Mouse (Mus musculus) CH12.LX (cell line): ENCODE measurements around the gene Mfsd6l. TPM values are rescaled to one million over a fixed set of nuclear protein-coding genes. Genes with fewer than 3 reads are reported as not detected.
A peak's percentile ranks its signal among the peaks of the same experiment; 100 is the strongest.

ENCODE experiments used
- DNase-seq: peaks from one replicate; pipeline ENCODE4 v3.0.0-alpha.2; 2013; ENCODE audit errors: extremely low read depth
- H3K27ac ChIP-seq: 2 replicates; pipeline ENCODE4 v1.5.1; 2012; ENCODE audit warnings: low read depth, mild to moderate bottlenecking, control low read depth, moderate library complexity; ENCODE audit not compliant: insufficient read depth
- H3K27me3 ChIP-seq: replicated peaks from 2 replicates; pipeline ENCODE3; 2012; ENCODE audit warnings: inconsistent platforms
- H3K36me3 ChIP-seq, 2 experiments: replicated peaks in 1 of 2; 2 replicates each; pipeline versions ENCODE3 to v1.6.1; 2012; ENCODE audit warnings: inconsistent platforms in 1 of 2, low read length in 1 of 2, mild to moderate bottlenecking in 1 of 2, mixed read lengths in 1 of 2, moderate library complexity in 1 of 2; ENCODE audit not compliant: control insufficient read depth in 1 of 2, insufficient read depth in 1 of 2
- H3K4me1 ChIP-seq, 2 experiments: 2 replicates each; pipeline ENCODE4 v1.6.1; 2012; ENCODE audit warnings: inconsistent platforms in 1 of 2, moderate library complexity in 1 of 2; ENCODE audit not compliant: insufficient read depth in 2 of 2, control insufficient read depth in 1 of 2
- H3K4me2 ChIP-seq: 2 replicates; pipeline ENCODE4 v1.6.1; 2012; ENCODE audit warnings: low read depth, mild to moderate bottlenecking, control low read depth; ENCODE audit not compliant: poor library complexity, insufficient read depth, severe bottlenecking
- H3K4me3 ChIP-seq, 3 experiments: fragments of 150-350 bp in 1 of 3; sonication (generic) in 1 of 3; replicated peaks in 1 of 3; 2 replicates each; pipeline versions ENCODE3 to v1.5.1; 2011 to 2012; ENCODE audit warnings: low read depth in 2 of 3, low read length in 2 of 3, mild to moderate bottlenecking in 2 of 3, moderate library complexity in 2 of 3, control low read depth in 1 of 3, improper control_type of control experiment in 1 of 3, inconsistent platforms in 1 of 3, mixed read lengths in 1 of 3; ENCODE audit not compliant: poor library complexity in 1 of 3
- H3K79me2 ChIP-seq: replicated peaks from 2 replicates; pipeline ENCODE4 v1.6.1; 2012; ENCODE audit warnings: mild to moderate bottlenecking, moderate library complexity; ENCODE audit not compliant: control insufficient read depth, poor library complexity, insufficient read depth, severe bottlenecking; ENCODE audit errors: extremely low read depth
- H3K9ac ChIP-seq: 2 replicates; pipeline ENCODE4 v1.6.1; 2012; ENCODE audit warnings: low read depth, mild to moderate bottlenecking, control low read depth, moderate library complexity; ENCODE audit not compliant: insufficient read depth
- H3K9me3 ChIP-seq: replicated peaks from 2 replicates; pipeline ENCODE3; 2012; ENCODE audit warnings: low read length, inconsistent platforms, mixed read lengths
- CHD1 ChIP-seq: IDR thresholded peaks from 2 replicates; pipeline ENCODE4 v1.6.1; 2012; ENCODE audit warnings: low read depth, low read length, improper control_type of control experiment, inconsistent platforms
- CHD2 ChIP-seq: IDR thresholded peaks from 2 replicates; pipeline ENCODE4 v1.6.1; 2011; ENCODE audit warnings: low read length, improper control_type of control experiment
- CTCF ChIP-seq, 2 experiments: IDR thresholded peaks in 1 of 2; conservative IDR thresholded peaks in 1 of 2; 2 replicates each; pipeline ENCODE4 v1.5.1; 2011 to 2012; ENCODE audit warnings: low read depth in 2 of 2, low read length in 2 of 2, improper control_type of control experiment in 1 of 2, inconsistent platforms in 1 of 2, mild to moderate bottlenecking in 1 of 2, moderate library complexity in 1 of 2
- ELF1 ChIP-seq: IDR thresholded peaks from 2 replicates; pipeline ENCODE4 v1.6.1; 2014; ENCODE audit warnings: low read depth, mild to moderate bottlenecking, inconsistent platforms, low read length, improper control_type of control experiment
- IRF4 ChIP-seq: IDR thresholded peaks from 2 replicates; pipeline ENCODE4 v1.6.1; 2014; ENCODE audit warnings: low read depth, mild to moderate bottlenecking, inconsistent platforms, low read length, improper control_type of control experiment
- JUND ChIP-seq: conservative IDR thresholded peaks from 2 replicates; pipeline ENCODE4 v1.6.1; 2011; ENCODE audit warnings: low read depth, low read length, improper control_type of control experiment
- MAZ ChIP-seq: IDR thresholded peaks from 2 replicates; pipeline ENCODE4 v1.6.1; 2012; ENCODE audit warnings: low read depth, mild to moderate bottlenecking, inconsistent platforms, low read length, improper control_type of control experiment, moderate library complexity
- MEF2A ChIP-seq: IDR thresholded peaks from 2 replicates; pipeline ENCODE4 v1.6.1; 2014; ENCODE audit warnings: low read depth, mild to moderate bottlenecking, inconsistent platforms, low read length, improper control_type of control experiment, borderline replicate concordance
- MXI1 ChIP-seq: IDR thresholded peaks from 2 replicates; pipeline ENCODE4 v1.6.1; 2011; ENCODE audit warnings: mild to moderate bottlenecking, low read depth, low read length, improper control_type of control experiment
- MYC ChIP-seq: IDR thresholded peaks from 2 replicates; pipeline ENCODE4 v1.6.1; 2011; ENCODE audit warnings: low read depth, mild to moderate bottlenecking, improper control_type of control experiment, low read length
- NELFE ChIP-seq: IDR thresholded peaks from 2 replicates; pipeline ENCODE4 v1.6.1; 2011; ENCODE audit warnings: low read depth, low read length, improper control_type of control experiment
- NRF1 ChIP-seq: IDR thresholded peaks from 2 replicates; pipeline ENCODE4 v1.6.1; 2014; ENCODE audit warnings: low read depth, mild to moderate bottlenecking, inconsistent platforms, low read length, improper control_type of control experiment, moderate library complexity
- POLR2A ChIP-seq: IDR thresholded peaks from 2 replicates; pipeline ENCODE4 v1.6.1; 2011; ENCODE audit warnings: low read depth, mild to moderate bottlenecking, improper control_type of control experiment, low read length
- POLR2AphosphoS2 ChIP-seq: IDR thresholded peaks from 2 replicates; pipeline ENCODE4 v1.6.1; 2011; ENCODE audit warnings: low read depth, low read length, improper control_type of control experiment
- RAD21 ChIP-seq: IDR thresholded peaks from 2 replicates; pipeline ENCODE4 v1.6.1; 2011; ENCODE audit warnings: low read depth, mild to moderate bottlenecking, low read length, improper control_type of control experiment, moderate library complexity
- SIN3A ChIP-seq: IDR thresholded peaks from 2 replicates; pipeline ENCODE4 v1.6.1; 2012; ENCODE audit warnings: low read length, improper control_type of control experiment, inconsistent platforms
- SMC3 ChIP-seq: IDR thresholded peaks from 2 replicates; pipeline ENCODE4 v1.6.1; 2011; ENCODE audit warnings: low read depth, low read length, improper control_type of control experiment
- ZC3H11A ChIP-seq: IDR thresholded peaks from 2 replicates; pipeline ENCODE4 v1.6.1; 2012; ENCODE audit warnings: low read depth, mild to moderate bottlenecking, inconsistent platforms, low read length, improper control_type of control experiment
- ZMIZ1 ChIP-seq: IDR thresholded peaks from 2 replicates; pipeline ENCODE4 v1.6.1; 2012; ENCODE audit warnings: low read depth, mild to moderate bottlenecking, inconsistent platforms, low read length, improper control_type of control experiment
- ZNF384 ChIP-seq: IDR thresholded peaks from 2 replicates; pipeline ENCODE4 v1.6.1; 2012; ENCODE audit warnings: low read depth, low read length, improper control_type of control experiment, inconsistent platforms
- dilution Hi-C: fragments of 300-500 bp; cut with MboI; formaldehyde crosslinking; loops from 2 replicates; pipeline ENCODE4 v1.14.3; 2020; ENCODE audit warnings: low sequenced_read_pairs; ENCODE audit not compliant: extremely low pct_unique_long_range_greater_than_20kb, extremely low pct_ligation_motif_present
- in situ Hi-C: fragments of 300-500 bp; cut with MboI; formaldehyde crosslinking; loops from 3 replicates; pipeline ENCODE4 v1.14.3; 2019; ENCODE audit warnings: low sequenced_read_pairs, low pct_ligation_motif_present, low pct_unique_long_range_greater_than_20kb, mixed read lengths
- polyA plus RNA-seq: library from polyadenylated mRNA; unstranded; fragments of >175 nt; gene quantifications from 2 replicates; pipeline ENCODE4 v1.2.1, GENCODE M21; 2012; ENCODE audit warnings: low read depth; ENCODE audit not compliant: insufficient read length
- total RNA-seq, 2 experiments: library from RNA; depleted of rRNA; stranded (reverse); fragments of 300-350 nt in 1 of 2; fragments of >200 nt in 1 of 2; gene quantifications; 2 replicates each; pipeline ENCODE4 v1.2.3; 2012 to 2014

Mfsd6l gene
- total and polyA plus RNA-seq, 3 experiments, result 4.0 to 6.4 (median 4.2) TPM

DNA sequence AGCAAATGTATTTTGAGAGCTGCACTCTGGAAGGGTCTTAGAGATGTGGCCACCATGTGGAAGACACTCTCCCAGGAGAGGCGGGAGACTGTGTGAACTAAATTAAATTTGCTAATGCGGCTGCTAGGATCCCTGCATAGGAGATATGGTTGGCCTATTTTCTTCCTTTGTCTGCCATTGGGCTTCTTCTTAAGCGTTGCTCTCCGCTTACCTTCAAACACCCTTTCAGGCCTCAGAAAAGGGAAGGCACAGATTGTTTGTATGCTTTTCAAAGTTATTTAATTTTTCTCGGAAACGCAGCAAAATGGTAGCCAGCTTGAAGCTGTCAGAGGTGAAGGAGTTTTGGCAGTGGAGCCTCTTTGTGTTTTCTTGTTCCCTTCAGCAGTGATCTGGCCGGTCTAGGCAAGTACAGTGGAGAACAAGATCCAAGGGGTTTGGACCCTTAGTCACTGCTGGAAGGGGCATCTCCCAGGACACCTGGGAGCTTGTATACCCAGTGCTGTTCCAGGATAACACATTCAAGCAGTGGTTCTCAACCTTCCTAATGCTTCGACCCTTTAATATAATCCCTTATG lies 28.0 kb downstream of the Mfsd6l start:
- Histone ChIP-seq H3K4me2 (no peak overlapping the region), H3K36me3 (no peaks in the 10 kb centered on the region), H3K79me2 (no peaks in the 10 kb centered on the region), H3K4me1 (no peaks in the 10 kb centered on the region), H3K9me3 (no peaks in the 10 kb centered on the region), H3K27ac (no peak overlapping the region), H3K4me3 (no peak overlapping the region), H3K27me3 (peaks cover 10% of the 10 kb centered on the region), H3K9ac (no peak overlapping the region)
- in situ Hi-C loops, result loop anchor here (10.0 kb wide), 1 partner anchor 221 kb away; no protein-coding TSS in a partner anchor
- no peak for DNase-seq
- TF ChIP-seq POLR2A (no peak), NELFE (no peak), SMC3 (no peak), MEF2A (no peak), NRF1 (no peak), JUND (no peak), CHD1 (no peak), CHD2 (no peak), POLR2AphosphoS2 (no peak), MYC (no peak)
- dilution Hi-C loops, result no loop called here

- in situ Hi-C loops, result loop anchor here (5.0 to 10.0 kb wide), 2 partner anchors 121 to 219 kb away; no protein-coding TSS in a partner anchor
- Histone ChIP-seq H3K4me3 (no peak overlapping the region), H3K9ac (no peak overlapping the region), H3K4me1 (no peaks in the 10 kb centered on the region), H3K79me2 (no peaks in the 10 kb centered on the region), H3K27ac (no peak overlapping the region), H3K9me3 (no peaks in the 10 kb centered on the region), H3K36me3 (no peaks in the 10 kb centered on the region), H3K27me3 (peaks cover 18% of the 10 kb centered on the region), H3K4me2 (no peak overlapping the region)
- dilution Hi-C loops, result no loop called here
- TF ChIP-seq ZC3H11A, result peak; percentile 60
- TF ChIP-seq MAZ, result 0 out of 2 replicates have a peak, but pooled peaks have one; percentile 23
- peak; percentile 44; the same call in 1 of the 2 replicates for TF ChIP-seq MEF2A
- TF ChIP-seq JUND, result no peak
- peak; percentile 43 to 89; a peak in 3 of 4 replicates for TF ChIP-seq CTCF (conservative IDR thresholded peaks at IDR 0.05 in 1 of 2, IDR thresholded peaks at IDR 0.05 in 1 of 2; ENCODE audit: low read depth in 2 of 2, low read length in 2 of 2)
- TF ChIP-seq ELF1, result no peak
- TF ChIP-seq ZMIZ1, result no peak
- TF ChIP-seq RAD21, result peak; percentile 86
- TF ChIP-seq SMC3, result peak; percentile 83
- no peak for TF ChIP-seq MXI1
- peak; percentile 40; the same call in 1 of the 2 replicates for TF ChIP-seq IRF4
- TF ChIP-seq SIN3A, result no peak
- TF ChIP-seq ZNF384, result no peak
- no peak for TF ChIP-seq CHD2
- TF ChIP-seq POLR2AphosphoS2, result no peak
- peak; percentile 44 for DNase-seq
Measured at GRCm38 (mm10) chr11:68585890-68586289, 29.9 kb downstream of the Mfsd6l start.
